Mouse (Mus musculus) left cerebral cortex, adult 18-20 months (tissue): ENCODE data around the gene Nt5dc1. TPM values are rescaled to one million over a fixed set of nuclear protein-coding genes. Genes with fewer than 3 reads are reported as not detected.

Source experiments
- DNase-seq, 2 experiments: peaks; one replicate each; pipeline ENCODE4 v3.0.0; 2021 to 2022; ENCODE audit warnings: low spot score in 2 of 2, mixed read lengths in 1 of 2
- total RNA-seq, 2 experiments: library from RNA; stranded (reverse); gene quantifications; 2 replicates each; pipeline ENCODE4 v1.2.3; 2021

Nt5dc1 gene
- total RNA-seq, 2 experiments from 2014 or later: 2.9 to 3.8 TPM

- no peak for DNase-seq
Observed at GRCm38 (mm10) chr10:34246106-34246505, 172.2 kb downstream of the Nt5dc1 start.

- no peak for DNase-seq
Observed at GRCm38 (mm10) chr10:34244745-34245144, 173.6 kb downstream of the Nt5dc1 start.

GRCm38 (mm10) chr10:34238536-34238935 is 179.8 kb downstream of the Nt5dc1 start:
- DNase-seq: no peak

Other genes starting within 250 kb of the Nt5dc1 start
- 10 to 100 TPM in 1 of 2 experiments, 1 to 10 TPM in 1; 6.1 to 10.1 TPM for gene Dse, start 210.8 kb downstream of the Nt5dc1 start, total RNA-seq
- gene Tspyl1, start 136.4 kb downstream of the Nt5dc1 start, total RNA-seq: 100 to 1,000 TPM; 175 to 185 TPM
- 100 to 1,000 TPM; 420 to 434 TPM for gene Tspyl4, start 121.1 kb downstream of the Nt5dc1 start, total RNA-seq
- under 1 TPM; 0.44 to 0.89 TPM for gene Col10a1, start 28.6 kb downstream of the Nt5dc1 start, total RNA-seq
- under 1 TPM; 0.16 to 0.46 TPM for gene Frk, start 64.8 kb upstream of the Nt5dc1 start, total RNA-seq